Mouse (Mus musculus): ENCODE results near the gene Rab7. TPM values are rescaled to one million over a fixed set of nuclear protein-coding genes. Genes with fewer than 3 reads are reported as not detected.

The Rab7 gene
- total and polyA plus RNA-seq, 3 experiments: 58.6 to 361 (median 68.9) TPM

DNA sequence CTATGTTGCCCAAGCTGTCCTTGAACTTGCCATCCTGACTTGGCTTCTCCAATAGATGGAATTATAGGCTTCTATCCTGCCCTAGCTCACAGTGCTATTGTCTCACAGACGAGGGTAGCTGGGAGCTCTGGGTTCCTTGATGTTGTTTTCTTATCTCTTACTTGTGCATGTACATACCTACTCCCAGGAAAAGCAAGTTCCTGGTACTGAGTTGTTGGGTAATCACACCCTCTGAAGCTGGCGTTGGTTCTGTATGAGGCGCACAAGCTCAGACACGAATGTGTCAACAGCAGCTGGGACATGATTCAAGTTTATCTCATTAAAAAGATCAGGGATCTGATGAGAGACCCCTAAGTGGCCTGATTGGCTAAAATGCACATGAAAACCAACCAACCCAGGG is 41.6 kb downstream of the Rab7 start:
- in situ Hi-C loops (cut with MboI; ENCODE audit: low pct_ligation_motif_present, low pct_unique_long_range_greater_than_20kb, low sequenced_read_pairs) (no loop called here), dilution Hi-C loops (cut with MboI; ENCODE audit: extremely low pct_ligation_motif_present, extremely low pct_unique_long_range_greater_than_20kb, low sequenced_read_pairs) (no loop called here)
- no peaks in the 10 kb centered on the region; the same call in 1 of the 2 replicates for H3K79me2 ChIP-seq (replicated peaks; ENCODE audit: control insufficient read depth, extremely low read depth, insufficient read depth, poor library complexity, severe bottlenecking)
- no peak overlapping the region for H3K9ac ChIP-seq (ENCODE audit: insufficient read depth, low read depth)
- no peak overlapping the region for H3K4me3 ChIP-seq (replicated peaks in 1 of 3; ENCODE audit: low read depth in 2 of 3, low read length in 2 of 3, poor library complexity in 1 of 3)
- H3K4me1 ChIP-seq (ENCODE audit: control insufficient read depth in 1 of 2, insufficient read depth in 2 of 2): no peaks in the 10 kb centered on the region
- H3K4me2 ChIP-seq (ENCODE audit: insufficient read depth, low read depth, poor library complexity, severe bottlenecking): no peak overlapping the region
- H3K9me3 ChIP-seq (replicated peaks; ENCODE audit: low read length): no peaks in the 10 kb centered on the region
- peaks cover 79 to 88% of the 10 kb centered on the region in 2 experiments for H3K36me3 ChIP-seq (replicated peaks in 1 of 2; ENCODE audit: control insufficient read depth in 1 of 2, insufficient read depth in 1 of 2, low read length in 1 of 2)
- H3K27me3 ChIP-seq (replicated peaks): no peaks in the 10 kb centered on the region
- no peak overlapping the region for H3K27ac ChIP-seq (ENCODE audit: insufficient read depth, low read depth)
- TF ChIP-seq MEF2A (IDR thresholded peaks at IDR 0.05; ENCODE audit: borderline replicate concordance, low read depth, low read length) (no peak), POLR2A (IDR thresholded peaks at IDR 0.05; ENCODE audit: low read depth, low read length) (no peak), ZKSCAN1 (IDR thresholded peaks at IDR 0.05; ENCODE audit: borderline replicate concordance, low read depth, low read length) (no peak)
- no peak for DNase-seq (ENCODE audit: extremely low read depth)

DNA sequence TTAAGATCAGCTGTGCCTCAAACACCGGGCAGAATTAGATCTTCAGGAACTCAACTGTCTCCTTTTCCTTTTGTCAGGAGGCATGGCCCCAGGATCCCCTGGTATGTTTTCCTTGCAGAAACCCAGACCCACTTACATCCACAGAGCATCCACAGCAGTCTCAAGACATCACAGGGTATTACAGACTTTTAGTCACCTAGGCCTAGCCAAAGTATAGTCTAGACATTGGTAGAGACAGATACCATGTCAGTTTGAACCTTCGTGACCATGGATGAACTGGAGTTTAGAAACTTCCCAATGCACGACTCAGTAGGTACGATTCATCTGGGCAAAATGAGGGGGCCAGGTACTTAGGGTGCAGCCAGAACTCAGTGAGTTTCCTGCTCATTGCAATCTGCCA is 46.7 kb downstream of the Rab7 start:
- in situ Hi-C loops (cut with MboI; ENCODE audit: low pct_ligation_motif_present, low pct_unique_long_range_greater_than_20kb, low sequenced_read_pairs): no loop called here
- no peak for TF ChIP-seq USF2 (conservative IDR thresholded peaks at IDR 0.05; ENCODE audit: low read depth, low read length)
- no peak for TF ChIP-seq MXI1 (IDR thresholded peaks at IDR 0.05; ENCODE audit: low read depth, low read length)
- no peak for TF ChIP-seq GABPA (IDR thresholded peaks at IDR 0.05; ENCODE audit: insufficient replicate concordance, low read depth, low read length)
- TF ChIP-seq KAT2A (IDR thresholded peaks at IDR 0.05; ENCODE audit: insufficient replicate concordance, low read length): no peak
- TF ChIP-seq ZKSCAN1 (IDR thresholded peaks at IDR 0.05; ENCODE audit: borderline replicate concordance, low read depth, low read length): no peak
- no peak for TF ChIP-seq SIN3A (IDR thresholded peaks at IDR 0.05; ENCODE audit: low read length)

DNA sequence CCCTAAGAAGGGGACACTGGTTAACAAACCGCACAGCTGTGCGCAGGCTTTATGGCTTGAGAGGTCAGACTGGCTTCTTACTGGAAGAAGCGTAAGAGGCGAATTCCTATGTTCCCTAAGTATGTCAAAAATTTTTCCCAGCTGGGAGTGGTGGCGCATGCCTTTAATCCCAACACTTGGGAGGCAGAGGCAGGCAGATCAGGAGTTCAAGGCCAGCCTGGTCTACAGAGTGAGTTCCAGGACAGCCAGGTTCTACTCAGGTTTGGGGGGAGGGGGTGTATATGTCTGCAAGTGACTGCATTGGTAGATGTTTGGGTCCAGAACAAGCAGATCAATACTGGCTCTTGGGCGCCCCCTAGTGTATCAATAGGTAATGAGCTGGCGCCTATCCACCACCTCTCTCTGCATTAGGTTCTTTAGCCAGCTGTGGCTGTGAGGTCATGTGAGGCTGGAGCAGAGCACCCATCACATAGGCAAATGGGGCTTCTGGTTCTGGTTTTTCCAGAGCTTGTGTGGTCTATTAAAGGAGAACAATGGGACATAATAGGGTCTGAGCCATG is 47.3 kb downstream of the Rab7 start:
- DNase-seq (ENCODE audit: extremely low read depth): peak; percentile 86
- Histone ChIP-seq H3K27me3 (replicated peaks) (no peaks in the 10 kb centered on the region), H3K79me2 (replicated peaks; ENCODE audit: control insufficient read depth, extremely low read depth, insufficient read depth, poor library complexity, severe bottlenecking) (no peaks in the 10 kb centered on the region; the same call in 1 of the 2 replicates)

More for the DNA sequence above, 46.7 kb downstream of the Rab7 start:
- no peaks in the 10 kb centered on the region for H3K9me3 ChIP-seq (replicated peaks; ENCODE audit: low read length)
- no peaks in the 10 kb centered on the region for H3K27me3 ChIP-seq (replicated peaks)
- H3K79me2 ChIP-seq (replicated peaks; ENCODE audit: control insufficient read depth, extremely low read depth, insufficient read depth, poor library complexity, severe bottlenecking): no peaks in the 10 kb centered on the region; the same call in 1 of the 2 replicates
- H3K4me3 ChIP-seq (replicated peaks in 1 of 3; ENCODE audit: low read depth in 2 of 3, low read length in 2 of 3, poor library complexity in 1 of 3): no peak overlapping the region
- 0 out of 2 replicates have a peak overlapping the region, but pooled peaks have one; percentile 11 for H3K27ac ChIP-seq (ENCODE audit: insufficient read depth, low read depth)
- H3K36me3 ChIP-seq (replicated peaks in 1 of 2; ENCODE audit: control insufficient read depth in 1 of 2, insufficient read depth in 1 of 2, low read length in 1 of 2): peaks cover 44 to 57% of the 10 kb centered on the region in 2 experiments
- no peak overlapping the region for H3K4me2 ChIP-seq (ENCODE audit: insufficient read depth, low read depth, poor library complexity, severe bottlenecking)
- no peak overlapping the region for H3K9ac ChIP-seq (ENCODE audit: insufficient read depth, low read depth)
- peaks cover 0 to 8% of the 10 kb centered on the region in 2 experiments; a peak in 2 of 4 replicates for H3K4me1 ChIP-seq (ENCODE audit: control insufficient read depth in 1 of 2, insufficient read depth in 2 of 2)
- dilution Hi-C loops (cut with MboI; ENCODE audit: extremely low pct_ligation_motif_present, extremely low pct_unique_long_range_greater_than_20kb, low sequenced_read_pairs): no loop called here
- no peak for DNase-seq (ENCODE audit: extremely low read depth)

More for the DNA sequence above, 47.3 kb downstream of the Rab7 start:
- Histone ChIP-seq H3K4me3 (replicated peaks in 1 of 3; ENCODE audit: low read depth in 2 of 3, low read length in 2 of 3, poor library complexity in 1 of 3) (no peak overlapping the region), H3K4me2 (ENCODE audit: insufficient read depth, low read depth, poor library complexity, severe bottlenecking) (no peak overlapping the region), H3K27ac (ENCODE audit: insufficient read depth, low read depth) (no peak overlapping the region), H3K36me3 (replicated peaks in 1 of 2; ENCODE audit: control insufficient read depth in 1 of 2, insufficient read depth in 1 of 2, low read length in 1 of 2) (peaks cover 39 to 51% of the 10 kb centered on the region in 2 experiments), H3K4me1 (ENCODE audit: control insufficient read depth in 1 of 2, insufficient read depth in 2 of 2) (peaks cover 0 to 8% of the 10 kb centered on the region in 2 experiments; a peak in 2 of 4 replicates), H3K9me3 (replicated peaks; ENCODE audit: low read length) (no peaks in the 10 kb centered on the region), H3K9ac (ENCODE audit: insufficient read depth, low read depth) (no peak overlapping the region)
- TF ChIP-seq RAD21 (IDR thresholded peaks at IDR 0.05; ENCODE audit: low read depth, low read length) (peak; percentile 80), EP300 (IDR thresholded peaks at IDR 0.05; ENCODE audit: low read length) (no peak), CTCF (conservative IDR thresholded peaks at IDR 0.05 in 1 of 2, IDR thresholded peaks at IDR 0.05 in 1 of 2; ENCODE audit: low read depth in 2 of 2, low read length in 2 of 2) (peak; percentile 19 to 87; a peak in 2 of 4 replicates), USF2 (conservative IDR thresholded peaks at IDR 0.05; ENCODE audit: low read depth, low read length) (no peak), NELFE (IDR thresholded peaks at IDR 0.05; ENCODE audit: low read depth, low read length) (0 out of 2 replicates have a peak, but pooled peaks have one; percentile 17), SMC3 (IDR thresholded peaks at IDR 0.05; ENCODE audit: low read depth, low read length) (peak; percentile 79), BHLHE40 (IDR thresholded peaks at IDR 0.05; ENCODE audit: low read depth, low read length) (peak; percentile 25; the same call in 1 of the 2 replicates)
- dilution Hi-C loops (cut with MboI; ENCODE audit: extremely low pct_ligation_motif_present, extremely low pct_unique_long_range_greater_than_20kb, low sequenced_read_pairs) (no loop called here), in situ Hi-C loops (cut with MboI; ENCODE audit: low pct_ligation_motif_present, low pct_unique_long_range_greater_than_20kb, low sequenced_read_pairs) (no loop called here)
